In the genomic region with DNA sequence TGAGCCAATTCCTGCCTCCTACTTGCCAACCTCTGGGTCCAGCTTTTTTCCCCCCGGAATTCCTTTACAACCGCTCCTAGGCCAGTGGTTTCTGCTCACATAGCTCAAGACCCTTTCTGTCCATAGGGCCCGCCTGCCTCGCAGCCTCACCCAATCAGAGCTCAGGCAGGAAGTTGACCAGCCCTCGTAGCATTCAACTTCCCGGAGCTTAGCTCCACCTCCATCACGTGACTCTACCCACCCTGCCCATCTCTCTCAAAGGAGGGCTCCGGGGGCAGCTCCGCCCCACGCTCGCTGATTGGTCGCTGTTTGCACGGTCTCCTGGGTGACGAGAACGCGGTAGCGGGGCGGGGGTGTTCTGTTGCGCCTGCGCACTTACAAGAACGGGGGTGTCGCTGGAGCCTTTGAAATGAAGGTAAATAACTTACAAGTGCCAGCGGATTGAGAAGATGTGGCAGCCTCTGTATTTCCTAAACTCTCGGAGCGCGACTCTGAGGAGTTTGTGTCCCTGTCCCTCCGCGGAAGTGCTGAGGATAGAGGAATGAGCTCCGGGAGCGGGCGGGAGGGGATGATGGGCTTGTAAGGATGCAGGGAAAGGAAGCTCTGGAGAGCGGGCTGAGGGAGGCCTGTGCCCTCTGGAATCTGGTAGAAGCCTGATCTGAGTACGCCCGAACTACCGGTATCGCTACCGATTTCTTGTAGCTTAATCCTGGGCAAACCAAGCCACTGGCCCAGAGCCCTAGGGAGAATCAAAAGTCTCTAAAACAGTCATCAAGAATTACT, we compare ENCODE assay signal across 8 mouse cellular contexts. TPM values are rescaled to one million over a fixed set of nuclear protein-coding genes. Genes with fewer than 3 reads are reported as not detected.
A peak's percentile ranks its signal among the peaks of the same experiment; 100 is the strongest.
DNase-seq lines count a peak whose midpoint lies in the region; ATAC-seq lines count a peak whose summit lies in the region.

A gene (plus strand): TSS at position 351 of the 783 bp plus-strand sequence.

- no peaks in the 10 kb centered on the region for H3K36me3 ChIP-seq in intestine, embryonic 14.5 days (ENCODE audit: control insufficient read depth, insufficient read depth, low read length)

- no peaks in the 10 kb centered on the region for H3K27me3 ChIP-seq in intestine, embryonic 14.5 days (replicated peaks; ENCODE audit: control insufficient read depth, insufficient read depth, low read length)

- peak within 1 kb of the TSS; percentile 54 for H3K27ac ChIP-seq in intestine, embryonic 14.5 days (ENCODE audit: low read depth)

- intact Hi-C loops in left cerebral cortex, postnatal 14 days (cut with DNase I) = no loop called here

- 0 out of 2 replicates have a peak, but pooled peaks cover 5% of the 10 kb centered on the region for H3K4me1 ChIP-seq in intestine, embryonic 14.5 days (replicated peaks; ENCODE audit: control insufficient read depth, insufficient read depth, low read length)

- H3K4me3 ChIP-seq in intestine, embryonic 14.5 days (ENCODE audit: low read depth, low read length) = peak within 1 kb of the TSS; percentile 75

- no peaks in the 10 kb centered on the region for H3K9me3 ChIP-seq in intestine, embryonic 14.5 days (ENCODE audit: control insufficient read depth, low read length)

- ATAC-seq in intestine, embryonic 14.5 days (replicated peaks; ENCODE audit: low FRiP score, low TSS enrichment, low read depth) = peak; percentile 100

- DNase-seq in adrenal gland, adult 18-20 months (ENCODE audit: low spot score in 2 of 2) = peak; percentile 93
- DNase-seq in embryo, embryonic 11 days = peak; percentile 98
- peak; percentile 99 for DNase-seq in gastrocnemius, postnatal 25 days
- peak; percentile 94 for DNase-seq in intestine, embryonic 14.5 days (ENCODE audit: low spot score)
- DNase-seq in left cerebral cortex, postnatal 14 days (ENCODE audit: low spot score in 2 of 2) = peak; percentile 99
- DNase-seq in mesoderm, embryonic 11.5 days (ENCODE audit: low read depth, low spot score) = peak; percentile 99
- DNase-seq in right cerebral cortex, postnatal 36 days (ENCODE audit: low spot score in 2 of 2) = peak; percentile 99
- DNase-seq in yolk sac, embryonic 10.5 days (ENCODE audit: low spot score) = peak; percentile 99

- peak within 1 kb of the TSS; percentile 53 for H3K9ac ChIP-seq in intestine, embryonic 14.5 days (ENCODE audit: low read length)

- WGBS in intestine, embryonic 14.5 days = 0% methylated on average over 37 of the region's 37 CpGs

- peak within 1 kb of the TSS; percentile 74 for H3K4me2 ChIP-seq in intestine, embryonic 14.5 days (ENCODE audit: low read length)

RNA-seq across cellular contexts. Expression of the gene that starts here (rescaled TPM):
- 1 to 10 TPM; 5.5 to 7.0 TPM for total RNA-seq in adrenal gland, adult 18-20 months (2021)
- total RNA-seq in gastrocnemius, postnatal 25 days (2021) = 1 to 10 TPM; 1.9 to 2.0 TPM
- polyA plus RNA-seq in intestine, embryonic 14.5 days (2014; fragmentation: Nextera tagmentation; extraction: Ambion mirVana) = 8.7 and 9.2 TPM in 2 replicates
- total RNA-seq in left cerebral cortex, postnatal 14 days (2021) = 10 to 100 TPM; 19.7 to 20.1 TPM

Comparison
In these comparisons a context has a peak if more than half of its experiments do, and no peak if none do; other contexts are left out.
1. Peak in every context shown above with its lines: DNase-seq, ATAC-seq, H3K4me3 ChIP-seq and H3K27ac ChIP-seq.